ENCODE assay signal across 23 mouse cellular contexts in the genomic region with DNA sequence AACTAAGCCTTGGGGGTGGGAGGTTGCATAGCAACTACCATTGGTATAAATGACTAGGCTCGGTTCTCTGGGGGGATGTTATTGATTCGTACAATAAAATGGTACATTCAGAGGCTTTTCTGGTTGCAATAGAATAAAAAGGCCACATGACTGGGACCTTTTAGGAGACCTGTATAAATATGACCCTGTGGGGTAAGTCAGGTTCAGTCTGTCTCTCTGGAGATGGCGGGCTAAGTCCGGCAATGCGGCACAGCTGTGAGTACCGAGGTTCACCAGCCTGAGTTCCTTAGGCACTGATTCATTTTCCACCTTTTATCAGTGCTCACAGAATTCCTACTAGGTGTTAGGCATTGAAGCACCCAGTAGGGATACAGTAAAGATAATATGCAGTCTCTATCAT.
"Had no signal": no experiment of that assay in that cellular context is flagged by ENCODE, and none has a peak within 500 bp of the region (broad histone marks: within the 10 kb centered on the region; RNA-seq: fewer than 3 reads in every experiment).

No protein-coding gene starts in this region.

- H3K4me1 ChIP-seq: hindbrain, embryonic 15.5 days; intestine, embryonic 15.5 days had no signal

- H3K9me3 ChIP-seq: heart, embryonic 10.5 days; heart, embryonic 12.5 days; hindbrain, embryonic 15.5 days; intestine, embryonic 15.5 days; limb, embryonic 10.5 days; limb, embryonic 12.5 days had no signal

- ATAC-seq: forebrain, embryonic 16.5 days; inflammation-experienced regulatory T-cells, adult 6 months; intestine, embryonic 15.5 days; intestine, postnatal 0 days had no signal

- H3K27ac ChIP-seq: gastrocnemius, adult 2 months; heart, embryonic 10.5 days; hindbrain, embryonic 15.5 days; intestine, embryonic 15.5 days; layer of hippocampus, adult 2 months; left cerebral cortex, adult 2 months; limb, embryonic 10.5 days; limb, embryonic 12.5 days had no signal

- H3K27me3 ChIP-seq: heart, embryonic 12.5 days; hindbrain, embryonic 15.5 days; intestine, embryonic 15.5 days; limb, embryonic 12.5 days had no signal

- DNase-seq: gastrocnemius, adult 2 months; gastrocnemius, postnatal 10 days; gastrocnemius, postnatal 25 days; heart, adult 18-20 months; heart, postnatal 10 days; heart, postnatal 4 days; kidney, adult 18-20 months; kidney, adult 8-10 months; kidney, postnatal 10 days; kidney, postnatal 25 days; kidney, postnatal 4 days; liver had no signal

- H3K4me3 ChIP-seq: gastrocnemius, adult 2 months; heart, embryonic 10.5 days; heart, embryonic 12.5 days; hindbrain, embryonic 15.5 days; intestine, embryonic 15.5 days; layer of hippocampus, adult 2 months; left cerebral cortex, adult 2 months; limb, embryonic 10.5 days; limb, embryonic 12.5 days had no signal

- H3K4me2 ChIP-seq: heart, embryonic 12.5 days; hindbrain, embryonic 15.5 days; intestine, embryonic 15.5 days; limb, embryonic 12.5 days had no signal

- H3K36me3 ChIP-seq: heart, embryonic 10.5 days; heart, embryonic 12.5 days; hindbrain, embryonic 15.5 days; intestine, embryonic 15.5 days; limb, embryonic 10.5 days; limb, embryonic 12.5 days had no signal

- H3K9ac ChIP-seq: heart, embryonic 12.5 days; hindbrain, embryonic 15.5 days; intestine, embryonic 15.5 days; limb, embryonic 12.5 days had no signal
